ENCODE assay signal across 16 mouse cellular contexts in the genomic region with DNA sequence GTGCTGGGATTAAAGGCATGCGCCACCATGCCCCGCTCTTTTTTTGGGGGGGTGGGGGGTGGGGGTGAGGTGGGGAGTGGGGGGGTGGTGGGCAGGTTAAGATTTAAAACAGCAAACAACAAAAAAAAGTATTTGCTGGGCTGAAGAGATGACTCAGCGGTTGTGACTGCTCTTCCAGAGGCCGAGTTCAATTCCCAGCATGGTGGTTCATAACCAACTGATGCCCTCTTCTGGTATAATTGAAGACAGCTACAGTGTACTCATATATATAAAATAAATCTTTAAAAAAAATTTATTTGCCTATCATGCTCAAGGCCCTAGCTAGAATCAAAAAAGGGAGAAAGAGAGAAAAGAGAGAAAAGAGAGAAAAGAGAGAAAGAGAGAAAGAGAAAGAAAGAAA. TPM values are rescaled to one million over a fixed set of nuclear protein-coding genes. Genes with fewer than 3 reads are reported as not detected.
DNase-seq lines count a peak whose midpoint lies in the region; ATAC-seq and TF ChIP-seq lines count a peak whose summit lies in the region.
"Had no signal": no experiment of that assay in that cellular context is flagged by ENCODE, and none has a peak within 500 bp of the region (broad histone marks: within the 10 kb centered on the region; RNA-seq: fewer than 3 reads in every experiment).

No protein-coding gene starts in this region.

- TF ChIP-seq CTCF in kidney, postnatal 0 days (IDR thresholded peaks at IDR 0.05; ENCODE audit: low read depth), result peak; percentile 34; the same call in 1 of the 2 replicates

- H3K4me2 ChIP-seq in kidney, postnatal 0 days (ENCODE audit: low read length), result no peak overlapping the region
- H3K4me2 ChIP-seq: heart, embryonic 12.5 days; hindbrain, embryonic 12.5 days; lung, embryonic 15.5 days; neural tube, embryonic 12.5 days had no signal

- no peaks in the 10 kb centered on the region for H3K9me3 ChIP-seq in kidney, postnatal 0 days (replicated peaks; ENCODE audit: low read length)
- H3K9me3 ChIP-seq: heart, embryonic 12.5 days; hindbrain, embryonic 12.5 days; lung, embryonic 15.5 days; midbrain, embryonic 10.5 days; neural tube, embryonic 12.5 days had no signal

- H3K27ac ChIP-seq in kidney, postnatal 0 days, result no peak overlapping the region
- H3K27ac ChIP-seq: hindbrain, embryonic 12.5 days; lung, embryonic 15.5 days; midbrain, embryonic 10.5 days; neural tube, embryonic 12.5 days had no signal

- no peak for ATAC-seq in kidney, postnatal 0 days (replicated peaks; ENCODE audit: low FRiP score, low read depth)

- 83% methylated on average over 4 of the region's 4 CpGs for WGBS in kidney, postnatal 0 days

- DNase-seq in cerebellum, postnatal 10 days, result peak; percentile 25 to 32
- no peak for DNase-seq in cerebellum, adult 11 months
- DNase-seq in kidney, postnatal 0 days (ENCODE audit: low spot score), result peak; percentile 39
- DNase-seq in kidney, adult 18-20 months, result no peak
- peak; percentile 36 for DNase-seq in thymus, postnatal 0 days (ENCODE audit: low spot score)
- no peak for DNase-seq in thymus, postnatal 25 days
- peak; percentile 17 for DNase-seq in telencephalon, adult 2 months (ENCODE audit: low read depth, low spot score)
- DNase-seq in right cerebral cortex, postnatal 25 days, result no peak
- DNase-seq: cerebellum, adult 2 months; embryo, embryonic 11 days; thymus, adult 2 months had no signal

- H3K4me1 ChIP-seq in kidney, postnatal 0 days (replicated peaks; ENCODE audit: insufficient read depth, low read length), result no peaks in the 10 kb centered on the region

- H3K36me3 ChIP-seq in kidney, postnatal 0 days (ENCODE audit: insufficient read depth, low read length), result peaks cover 28% of the 10 kb centered on the region

- H3K4me3 ChIP-seq in kidney, postnatal 0 days (replicated peaks; ENCODE audit: low read depth, low read length), result no peak overlapping the region
- H3K4me3 ChIP-seq: heart, embryonic 12.5 days; hindbrain, embryonic 12.5 days; lung, embryonic 15.5 days; midbrain, embryonic 10.5 days; neural tube, embryonic 12.5 days had no signal

- no peaks in the 10 kb centered on the region for H3K27me3 ChIP-seq in kidney, postnatal 0 days (ENCODE audit: insufficient read depth, low read length)
- H3K27me3 ChIP-seq: heart, embryonic 12.5 days; hindbrain, embryonic 12.5 days; lung, embryonic 15.5 days; neural tube, embryonic 12.5 days had no signal

- H3K9ac ChIP-seq in kidney, postnatal 0 days (ENCODE audit: low read depth, low read length), result no peak overlapping the region
- H3K9ac ChIP-seq: heart, embryonic 12.5 days; hindbrain, embryonic 12.5 days; lung, embryonic 15.5 days; neural tube, embryonic 12.5 days had no signal

RNA-seq across cellular contexts. Expression of gene Diexf, which starts 4.2 kb away (rescaled TPM):
- 3.6 and 4.0 TPM in 2 replicates for polyA plus RNA-seq in kidney, postnatal 0 days (2015; fragmentation: Nextera tagmentation; extraction: Ambion mirVana)
- 10.2 and 12.9 TPM in 2 replicates for polyA plus RNA-seq in thymus, postnatal 0 days (2015; fragmentation: Nextera tagmentation; extraction: Ambion mirVana)

RNA-seq across cellular contexts. Expression of gene Irf6, which starts 27.1 kb away (rescaled TPM):
- polyA plus RNA-seq in kidney, postnatal 0 days (2015; fragmentation: Nextera tagmentation; extraction: Ambion mirVana), result 17.2 and 17.3 TPM in 2 replicates
- polyA plus RNA-seq in thymus, postnatal 0 days (2015; fragmentation: Nextera tagmentation; extraction: Ambion mirVana), result 9.4 and 10.0 TPM in 2 replicates

RNA-seq across cellular contexts. Expression of gene A130010J15Rik, which starts 42.0 kb away (rescaled TPM):
- polyA plus RNA-seq in kidney, postnatal 0 days (2015; fragmentation: Nextera tagmentation; extraction: Ambion mirVana), result 10.7 and 12.5 TPM in 2 replicates
- polyA plus RNA-seq in thymus, postnatal 0 days (2015; fragmentation: Nextera tagmentation; extraction: Ambion mirVana), result 13.7 and 14.4 TPM in 2 replicates

Comparison
In these comparisons a context has a peak if more than half of its experiments do, and no peak if none do; other contexts are left out.
1. DNase-seq: peak in cerebellum, postnatal 10 days (2 of 2), kidney, postnatal 0 days (single experiment), thymus, postnatal 0 days (single experiment) and telencephalon, adult 2 months (single experiment); none in cerebellum, adult 11 months (single experiment), kidney, adult 18-20 months (single experiment), thymus, postnatal 25 days (single experiment) and right cerebral cortex, postnatal 25 days (single experiment).